Mouse (Mus musculus): Measurements from ENCODE around the gene Ssc4d.

DNA sequence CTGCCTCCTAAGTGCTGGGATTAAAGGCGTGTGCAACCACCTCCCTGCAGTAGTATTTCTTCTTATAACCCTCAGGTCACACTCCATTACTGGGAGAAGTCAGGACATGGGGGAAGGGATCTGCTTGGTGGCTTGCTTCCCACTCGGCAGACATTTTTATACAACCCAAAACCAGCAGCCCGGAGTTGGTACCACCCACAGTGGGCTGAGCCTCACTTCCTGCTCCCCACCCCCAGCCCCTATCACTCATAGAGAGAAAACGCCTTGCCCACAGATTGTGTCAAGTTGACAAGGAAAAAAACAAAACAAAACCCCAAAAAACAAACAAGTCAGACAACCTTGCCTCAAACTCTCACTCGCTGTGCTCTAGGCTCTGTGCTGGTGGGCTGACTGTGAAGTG is 61.1 kb downstream of the Ssc4d start:
- TF ChIP-seq POLR2A (IDR thresholded peaks at IDR 0.05; ENCODE audit: low read depth, low read length): no peak
- TF ChIP-seq UBTF (IDR thresholded peaks at IDR 0.05; ENCODE audit: low read depth, low read length): no peak
- no peak for TF ChIP-seq ZMIZ1 (IDR thresholded peaks at IDR 0.05; ENCODE audit: low read depth, low read length)
